Mouse (Mus musculus): Measurements from ENCODE around the gene Insr.

GRCm38 (mm10) chr8:3247129-3247528 is 32.3 kb downstream of the Insr start:
- no peak for TF ChIP-seq GATA1 (IDR thresholded peaks at IDR 0.05; ENCODE audit: borderline replicate concordance, low read length)
- no peak for TF ChIP-seq FLI1 (IDR thresholded peaks at IDR 0.05; ENCODE audit: low read length)

All from megakaryocyte, embryonic 14.5 days (primary cell).